Mouse (Mus musculus) embryonic facial prominence, embryonic 15.5 days (tissue): ENCODE data around the gene Atp11b. TPM values are rescaled to one million over a fixed set of nuclear protein-coding genes. Genes with fewer than 3 reads are reported as not detected.

Experiments used
- ATAC-seq: fragments of 200-750 bp; cut with Nextera tagmentation; 2 replicates; pipeline ENCODE4 v1.8.0; 2017; ENCODE audit warnings: low read depth, moderate TSS enrichment; ENCODE audit not compliant: insufficient number of reproducible peaks, low FRiP score, low TSS enrichment
- H3K27ac ChIP-seq: fragments of 300-500 bp; sonication (generic); replicated peaks from 2 replicates; pipeline ENCODE4 v1.5.1; 2015; ENCODE audit warnings: mild to moderate bottlenecking, inconsistent platforms
- H3K27me3 ChIP-seq: fragments of 300-500 bp; sonication (generic); 2 replicates; pipeline ENCODE4 v1.6.1; 2015; ENCODE audit warnings: inconsistent platforms
- H3K36me3 ChIP-seq: fragments of 300-500 bp; sonication (generic); 2 replicates; pipeline ENCODE4 v1.6.1; 2015; ENCODE audit warnings: mild to moderate bottlenecking, inconsistent platforms
- H3K4me1 ChIP-seq: fragments of 300-500 bp; sonication (generic); 2 replicates; pipeline ENCODE4 v1.6.1; 2015; ENCODE audit warnings: inconsistent platforms
- H3K4me2 ChIP-seq: fragments of 300-500 bp; sonication (generic); replicated peaks from 2 replicates; pipeline ENCODE4 v1.6.1; 2015; ENCODE audit warnings: mild to moderate bottlenecking, inconsistent platforms
- H3K4me3 ChIP-seq: fragments of 300-500 bp; sonication (generic); replicated peaks from 2 replicates; pipeline ENCODE4 v1.5.1; 2015; ENCODE audit warnings: mild to moderate bottlenecking, inconsistent platforms
- H3K9ac ChIP-seq: fragments of 300-500 bp; sonication (generic); 2 replicates; pipeline ENCODE4 v1.6.1; 2015; ENCODE audit warnings: inconsistent platforms
- H3K9me3 ChIP-seq: fragments of 300-500 bp; sonication (generic); replicated peaks from 2 replicates; pipeline ENCODE4 v1.6.1; 2016; ENCODE audit warnings: inconsistent platforms
- WGBS: fragments of 180-500 bp; shearing (Covaris S2); methylation state at CpG from one replicate; pipeline ENCODE4 v1.1.7; 2015; 5-methylcytosine and 5-hydroxymethylcytosine counted together
- polyA plus RNA-seq: library from polyadenylated mRNA; unstranded; fragments of >200 nt; fragmentation: Nextera tagmentation; extraction: Ambion mirVana; gene quantifications from 2 replicates; pipeline ENCODE4 v1.2.1, GENCODE M21; 2015

Atp11b gene
- polyA plus RNA-seq, 1 experiment from 2014 or later = 36.4 TPM

GRCm38 (mm10) chr3:35802040-35802439, 48.1 kb downstream of the Atp11b start:
- no peak for ATAC-seq
- Histone ChIP-seq H3K4me2 (no peak overlapping the region), H3K9ac (no peak overlapping the region), H3K4me1 (no peaks in the 10 kb centered on the region), H3K27ac (no peak overlapping the region), H3K9me3 (no peaks in the 10 kb centered on the region), H3K27me3 (no peaks in the 10 kb centered on the region), H3K36me3 (peaks cover 30% of the 10 kb centered on the region), H3K4me3 (no peak overlapping the region)
- WGBS = 88% methylated on average over 2 of the region's 2 CpGs

- no peaks in the 10 kb centered on the region for H3K4me1 ChIP-seq
- no peaks in the 10 kb centered on the region for H3K27me3 ChIP-seq
- H3K4me3 ChIP-seq = no peak overlapping the region
- ATAC-seq = no peak
- H3K36me3 ChIP-seq = peaks cover 14% of the 10 kb centered on the region
- WGBS = 92% methylated on average over 3 of the region's 3 CpGs
- no peaks in the 10 kb centered on the region for H3K9me3 ChIP-seq
- H3K9ac ChIP-seq = no peak overlapping the region
- no peak overlapping the region for H3K27ac ChIP-seq
- no peak overlapping the region for H3K4me2 ChIP-seq
Observed at GRCm38 (mm10) chr3:35819887-35820286, 66.0 kb downstream of the Atp11b start.

- Histone ChIP-seq H3K9ac (no peak overlapping the region), H3K27ac (no peak overlapping the region), H3K4me1 (no peaks in the 10 kb centered on the region), H3K36me3 (peaks cover 14% of the 10 kb centered on the region), H3K27me3 (no peaks in the 10 kb centered on the region), H3K9me3 (no peaks in the 10 kb centered on the region), H3K4me2 (no peak overlapping the region), H3K4me3 (no peak overlapping the region)
- WGBS = 98% methylated on average over 3 of the region's 3 CpGs
- no peak for ATAC-seq
Observed at GRCm38 (mm10) chr3:35822036-35822435, 68.1 kb downstream of the Atp11b start.

GRCm38 (mm10) chr3:35849326-35849725, 95.4 kb downstream of the Atp11b start:
- Histone ChIP-seq H3K4me2 (no peak overlapping the region), H3K4me1 (no peaks in the 10 kb centered on the region), H3K4me3 (no peak overlapping the region), H3K27me3 (no peaks in the 10 kb centered on the region), H3K9ac (no peak overlapping the region), H3K36me3 (peaks cover 7% of the 10 kb centered on the region), H3K9me3 (no peaks in the 10 kb centered on the region), H3K27ac (no peak overlapping the region)
- no peak for ATAC-seq
- WGBS = 93% methylated on average over 9 of the region's 9 CpGs

GRCm38 (mm10) chr3:35883267-35883666, 129.4 kb downstream of the Atp11b start:
- H3K27ac ChIP-seq = no peak overlapping the region
- no peaks in the 10 kb centered on the region for H3K4me1 ChIP-seq
- no peak overlapping the region for H3K4me2 ChIP-seq
- no peaks in the 10 kb centered on the region for H3K36me3 ChIP-seq
- ATAC-seq = no peak
- H3K27me3 ChIP-seq = no peaks in the 10 kb centered on the region
- H3K9ac ChIP-seq = no peak overlapping the region
- no peaks in the 10 kb centered on the region for H3K9me3 ChIP-seq
- no peak overlapping the region for H3K4me3 ChIP-seq

GRCm38 (mm10) chr3:35889531-35889930, 135.6 kb downstream of the Atp11b start:
- Histone ChIP-seq H3K4me2 (no peak overlapping the region), H3K27me3 (no peaks in the 10 kb centered on the region), H3K36me3 (peaks cover 16% of the 10 kb centered on the region; the same call in 1 of the 2 replicates), H3K4me1 (no peaks in the 10 kb centered on the region), H3K9ac (no peak overlapping the region), H3K4me3 (no peak overlapping the region), H3K27ac (no peak overlapping the region), H3K9me3 (no peaks in the 10 kb centered on the region)
- ATAC-seq = no peak
- WGBS = 89% methylated on average over 2 of the region's 2 CpGs

- ATAC-seq = no peak
- 91% methylated on average over 4 of the region's 4 CpGs for WGBS
- Histone ChIP-seq H3K36me3 (peaks cover 16% of the 10 kb centered on the region; the same call in 1 of the 2 replicates), H3K9me3 (no peaks in the 10 kb centered on the region), H3K4me1 (no peaks in the 10 kb centered on the region), H3K4me2 (no peak overlapping the region), H3K27ac (no peak overlapping the region), H3K9ac (no peak overlapping the region), H3K27me3 (no peaks in the 10 kb centered on the region), H3K4me3 (no peak overlapping the region)
Observed at GRCm38 (mm10) chr3:35891123-35891522, 137.2 kb downstream of the Atp11b start.

- Histone ChIP-seq H3K36me3 (peaks cover 16% of the 10 kb centered on the region; the same call in 1 of the 2 replicates), H3K9ac (no peak overlapping the region), H3K4me2 (no peak overlapping the region), H3K4me1 (no peaks in the 10 kb centered on the region), H3K27ac (no peak overlapping the region), H3K27me3 (no peaks in the 10 kb centered on the region), H3K9me3 (no peaks in the 10 kb centered on the region), H3K4me3 (no peak overlapping the region)
- 83% methylated on average over 5 of the region's 5 CpGs for WGBS
- ATAC-seq = no peak
Observed at GRCm38 (mm10) chr3:35893156-35893555, 139.2 kb downstream of the Atp11b start.

GRCm38 (mm10) chr3:35897900-35898299, 144.0 kb downstream of the Atp11b start:
- ATAC-seq = no peak; the same call in 1 of the 2 replicates
- Histone ChIP-seq H3K27ac (no peak overlapping the region), H3K4me2 (no peak overlapping the region), H3K4me1 (no peaks in the 10 kb centered on the region), H3K27me3 (no peaks in the 10 kb centered on the region), H3K9me3 (no peaks in the 10 kb centered on the region), H3K36me3 (peaks cover 21% of the 10 kb centered on the region), H3K4me3 (no peak overlapping the region), H3K9ac (no peak overlapping the region)
- WGBS = 77% methylated on average over 2 of the region's 2 CpGs

- Histone ChIP-seq H3K36me3 (peaks cover 24% of the 10 kb centered on the region), H3K9me3 (no peaks in the 10 kb centered on the region), H3K27ac (no peak overlapping the region), H3K9ac (no peak overlapping the region), H3K4me3 (no peak overlapping the region), H3K4me2 (no peak overlapping the region), H3K27me3 (no peaks in the 10 kb centered on the region), H3K4me1 (no peaks in the 10 kb centered on the region)
- ATAC-seq = no peak
- WGBS = 92% methylated on average over 3 of the region's 3 CpGs
Observed at GRCm38 (mm10) chr3:35899109-35899508, 145.2 kb downstream of the Atp11b start.

- WGBS = 79% methylated on average over 5 of the region's 5 CpGs
- H3K36me3 ChIP-seq = peaks cover 28% of the 10 kb centered on the region
- ATAC-seq = no peak
- no peaks in the 10 kb centered on the region for H3K9me3 ChIP-seq
- H3K4me1 ChIP-seq = no peaks in the 10 kb centered on the region
- H3K9ac ChIP-seq = no peak overlapping the region
- no peak overlapping the region for H3K27ac ChIP-seq
- H3K4me3 ChIP-seq = no peak overlapping the region
- no peaks in the 10 kb centered on the region for H3K27me3 ChIP-seq
- no peak overlapping the region for H3K4me2 ChIP-seq
Observed at GRCm38 (mm10) chr3:35900555-35901204, 146.8 kb downstream of the Atp11b start.
